Mouse (Mus musculus): ENCODE measurements around the gene Ccdc27. TPM values are rescaled to one million over a fixed set of nuclear protein-coding genes. Genes with fewer than 3 reads are reported as not detected.
A peak's percentile ranks its signal among the peaks of the same experiment; 100 is the strongest.

Ccdc27 gene
- total RNA-seq (2014; rRNA removed) (not detected in 2 replicates), polyA plus RNA-seq (2015; fragmentation: Nextera tagmentation; extraction: Ambion mirVana) (not detected in 2 replicates)

DNA sequence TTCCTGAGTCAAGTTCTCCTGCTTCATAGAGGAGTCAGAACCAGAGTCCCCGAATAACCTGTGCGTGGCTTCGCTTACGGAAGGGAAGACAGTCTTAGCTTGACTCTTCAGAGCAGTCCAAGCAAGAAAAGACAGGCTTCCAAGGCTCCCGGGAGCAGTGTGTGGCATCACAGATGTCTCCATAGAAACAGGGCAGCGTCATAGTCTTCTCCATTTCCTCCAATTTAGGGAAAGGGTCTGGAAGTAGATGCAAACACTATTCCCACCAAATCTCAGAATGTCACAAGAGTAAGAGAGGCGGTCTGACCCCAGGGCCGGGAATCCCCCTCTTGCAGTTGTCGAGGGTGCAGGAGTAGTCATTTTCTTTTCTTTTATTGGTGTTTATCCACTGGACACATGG is at the start of gene Ccdc27:
Ccdc27 (minus strand) TSS at position 101 of the 400 bp plus-strand sequence.
- no peaks in the 10 kb centered on the region for H3K4me1 ChIP-seq (ENCODE audit: insufficient read depth, low read length)
- no peak within 1 kb of the TSS for H3K4me3 ChIP-seq (ENCODE audit: low read length)
- no peak within 1 kb of the TSS for H3K27ac ChIP-seq
- ATAC-seq = no peak
- no peaks in the 10 kb centered on the region for H3K27me3 ChIP-seq (ENCODE audit: insufficient read depth, low read length)
- no peaks in the 10 kb centered on the region for H3K36me3 ChIP-seq (ENCODE audit: insufficient read depth, low read length)
- no peak for DNase-seq (ENCODE audit: low spot score)
- no peak within 1 kb of the TSS for H3K9ac ChIP-seq (replicated peaks; ENCODE audit: low read length)
- no peak for TF ChIP-seq CTCF (IDR thresholded peaks at IDR 0.05; ENCODE audit: low read depth)
- no peaks in the 10 kb centered on the region for H3K9me3 ChIP-seq (ENCODE audit: low read length)
- 76% methylated on average over 9 of the region's 9 CpGs for WGBS
- H3K4me2 ChIP-seq (ENCODE audit: low read depth, low read length) = no peak within 1 kb of the TSS

DNA sequence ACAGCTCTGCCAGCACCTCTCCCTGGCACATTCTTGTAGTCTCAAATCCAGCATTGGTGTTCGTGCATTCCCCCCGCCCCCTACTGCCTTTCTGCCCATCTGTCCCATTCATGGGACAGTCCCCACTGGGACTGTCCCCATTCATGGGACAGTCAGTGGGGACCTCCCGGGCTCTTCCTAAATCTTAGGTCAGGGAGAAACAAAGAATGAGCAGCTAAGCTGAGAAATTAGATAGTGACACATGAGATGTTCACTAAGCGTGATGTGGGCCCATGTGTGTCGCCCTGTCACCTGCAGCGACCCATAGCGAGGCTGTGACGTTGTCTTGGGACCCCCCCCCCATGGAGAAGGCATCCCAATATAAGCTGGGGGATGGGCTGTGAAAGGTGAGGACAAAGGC is 48.9 kb upstream of the Ccdc27 start:
- Histone ChIP-seq H3K9me3 (ENCODE audit: low read length) (no peaks in the 10 kb centered on the region), H3K36me3 (ENCODE audit: insufficient read depth, low read length) (no peaks in the 10 kb centered on the region), H3K27me3 (ENCODE audit: insufficient read depth, low read length) (0 out of 2 replicates have a peak, but pooled peaks cover 3% of the 10 kb centered on the region), H3K27ac (no peak overlapping the region), H3K4me2 (ENCODE audit: low read depth, low read length) (no peak overlapping the region), H3K4me1 (ENCODE audit: insufficient read depth, low read length) (no peaks in the 10 kb centered on the region), H3K4me3 (ENCODE audit: low read length) (no peak overlapping the region), H3K9ac (replicated peaks; ENCODE audit: low read length) (no peak overlapping the region)
- no peak for ATAC-seq
- DNase-seq (ENCODE audit: low spot score) = no peak
- TF ChIP-seq CTCF (IDR thresholded peaks at IDR 0.05; ENCODE audit: low read depth) = no peak
- 55% methylated on average over 8 of the region's 8 CpGs for WGBS

DNA sequence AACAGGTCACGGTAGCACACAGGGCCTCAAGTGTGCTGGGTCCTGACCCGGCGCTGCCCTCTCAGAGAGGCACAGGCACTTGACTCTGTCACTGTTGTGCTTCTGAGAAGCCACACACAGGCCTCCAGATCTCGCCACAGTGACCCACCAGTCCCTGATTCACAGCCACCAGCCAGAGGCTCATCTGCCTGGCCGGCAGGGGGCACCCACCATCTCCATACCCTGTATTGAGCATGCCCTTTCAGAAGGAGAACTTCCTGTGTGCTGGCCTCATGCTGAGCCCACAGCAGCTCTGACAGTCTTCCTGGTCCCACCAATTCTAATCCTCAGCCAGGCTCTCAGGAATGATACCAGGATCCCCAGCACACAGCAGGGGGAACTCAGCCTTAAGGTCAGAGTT is 46.7 kb upstream of the Ccdc27 start:
- H3K9me3 ChIP-seq (ENCODE audit: low read length) = no peaks in the 10 kb centered on the region
- 0 out of 2 replicates have a peak, but pooled peaks cover 3% of the 10 kb centered on the region for H3K27me3 ChIP-seq (ENCODE audit: insufficient read depth, low read length)
- no peak for TF ChIP-seq CTCF (IDR thresholded peaks at IDR 0.05; ENCODE audit: low read depth)
- no peak for ATAC-seq
- H3K4me2 ChIP-seq (ENCODE audit: low read depth, low read length) = no peak overlapping the region
- H3K27ac ChIP-seq = no peak overlapping the region
- H3K36me3 ChIP-seq (ENCODE audit: insufficient read depth, low read length) = no peaks in the 10 kb centered on the region
- H3K4me3 ChIP-seq (ENCODE audit: low read length) = no peak overlapping the region
- H3K9ac ChIP-seq (replicated peaks; ENCODE audit: low read length) = no peak overlapping the region
- WGBS = 49% methylated on average over 5 of the region's 5 CpGs
- H3K4me1 ChIP-seq (ENCODE audit: insufficient read depth, low read length) = no peaks in the 10 kb centered on the region
- no peak for DNase-seq (ENCODE audit: low spot score)

- TF ChIP-seq CTCF (IDR thresholded peaks at IDR 0.05; ENCODE audit: low read depth) = no peak
- Histone ChIP-seq H3K9me3 (ENCODE audit: low read length) (no peaks in the 10 kb centered on the region), H3K27ac (no peak overlapping the region), H3K4me2 (ENCODE audit: low read depth, low read length) (no peak overlapping the region), H3K4me3 (ENCODE audit: low read length) (no peak overlapping the region), H3K9ac (replicated peaks; ENCODE audit: low read length) (no peak overlapping the region), H3K4me1 (ENCODE audit: insufficient read depth, low read length) (no peaks in the 10 kb centered on the region), H3K36me3 (ENCODE audit: insufficient read depth, low read length) (no peaks in the 10 kb centered on the region), H3K27me3 (ENCODE audit: insufficient read depth, low read length) (peaks cover 15% of the 10 kb centered on the region)
- ATAC-seq (no peak), DNase-seq (ENCODE audit: low spot score) (no peak)
- 80% methylated on average over 8 of the region's 8 CpGs for WGBS
Measured at GRCm38 (mm10) chr4:154086436-154086835, 44.0 kb upstream of the Ccdc27 start.

DNA sequence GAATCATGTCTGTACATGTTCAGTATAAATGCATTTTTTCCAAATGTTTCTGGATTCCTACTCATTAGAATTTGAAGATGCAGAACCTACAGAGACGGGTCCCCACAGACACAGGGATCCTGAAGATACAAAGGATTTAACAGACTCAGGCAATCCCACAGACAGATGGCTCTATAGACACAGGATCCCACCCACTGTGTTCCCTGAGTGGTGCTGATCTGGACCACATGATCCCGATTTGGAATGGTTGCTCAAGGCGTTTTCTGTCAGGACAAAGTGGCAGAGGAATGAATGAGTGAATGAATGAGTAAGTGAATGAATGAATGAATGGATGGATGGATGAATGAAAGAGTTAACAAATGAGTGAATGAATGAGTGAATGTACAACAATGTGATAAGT is 43.4 kb upstream of the Ccdc27 start:
- no peak for TF ChIP-seq CTCF (IDR thresholded peaks at IDR 0.05; ENCODE audit: low read depth)
- DNase-seq (ENCODE audit: low spot score) = peak; percentile 30
- no peaks in the 10 kb centered on the region; the same call in 1 of the 2 replicates for H3K4me1 ChIP-seq (ENCODE audit: insufficient read depth, low read length)
- H3K27me3 ChIP-seq (ENCODE audit: insufficient read depth, low read length) = peaks cover 15% of the 10 kb centered on the region
- no peak overlapping the region for H3K4me3 ChIP-seq (ENCODE audit: low read length)
- WGBS = 31% methylated on average over 3 of the region's 3 CpGs
- H3K4me2 ChIP-seq (ENCODE audit: low read depth, low read length) = no peak overlapping the region
- no peak overlapping the region for H3K9ac ChIP-seq (replicated peaks; ENCODE audit: low read length)
- no peak for ATAC-seq
- H3K36me3 ChIP-seq (ENCODE audit: insufficient read depth, low read length) = no peaks in the 10 kb centered on the region
- H3K27ac ChIP-seq = no peak overlapping the region
- H3K9me3 ChIP-seq (ENCODE audit: low read length) = no peaks in the 10 kb centered on the region

- DNase-seq (ENCODE audit: low spot score) (no peak), ATAC-seq (no peak)
- WGBS = 12% methylated on average over 1 of the region's 1 CpGs
- no peak overlapping the region for H3K4me3 ChIP-seq (ENCODE audit: low read length)
- no peaks in the 10 kb centered on the region; the same call in 1 of the 2 replicates for H3K4me1 ChIP-seq (ENCODE audit: insufficient read depth, low read length)
- peaks cover 19% of the 10 kb centered on the region for H3K27me3 ChIP-seq (ENCODE audit: insufficient read depth, low read length)
- no peaks in the 10 kb centered on the region for H3K36me3 ChIP-seq (ENCODE audit: insufficient read depth, low read length)
- H3K4me2 ChIP-seq (ENCODE audit: low read depth, low read length) = no peak overlapping the region
- no peaks in the 10 kb centered on the region for H3K9me3 ChIP-seq (ENCODE audit: low read length)
- no peak overlapping the region for H3K9ac ChIP-seq (replicated peaks; ENCODE audit: low read length)
- H3K27ac ChIP-seq = no peak overlapping the region
- no peak for TF ChIP-seq CTCF (IDR thresholded peaks at IDR 0.05; ENCODE audit: low read depth)
Measured at GRCm38 (mm10) chr4:154081974-154082373, 39.5 kb upstream of the Ccdc27 start.

GRCm38 (mm10) chr4:154081021-154081420 is 38.5 kb upstream of the Ccdc27 start:
- Histone ChIP-seq H3K4me1 (ENCODE audit: insufficient read depth, low read length) (no peaks in the 10 kb centered on the region; the same call in 1 of the 2 replicates), H3K4me2 (ENCODE audit: low read depth, low read length) (peak overlapping the region; percentile 38), H3K36me3 (ENCODE audit: insufficient read depth, low read length) (no peaks in the 10 kb centered on the region), H3K9ac (replicated peaks; ENCODE audit: low read length) (no peak overlapping the region), H3K4me3 (ENCODE audit: low read length) (no peak overlapping the region), H3K27ac (no peak overlapping the region), H3K9me3 (ENCODE audit: low read length) (no peaks in the 10 kb centered on the region), H3K27me3 (ENCODE audit: insufficient read depth, low read length) (peaks cover 19% of the 10 kb centered on the region)
- peak; percentile 17 for DNase-seq (ENCODE audit: low spot score)
- TF ChIP-seq CTCF (IDR thresholded peaks at IDR 0.05; ENCODE audit: low read depth) = no peak
- peak; percentile 58; the same call in 1 of the 2 replicates for ATAC-seq
- WGBS = 6% methylated on average over 13 of the region's 13 CpGs

All from hindbrain, postnatal 0 days (tissue).